Mouse (Mus musculus): ENCODE results near the gene Birc6.

DNA sequence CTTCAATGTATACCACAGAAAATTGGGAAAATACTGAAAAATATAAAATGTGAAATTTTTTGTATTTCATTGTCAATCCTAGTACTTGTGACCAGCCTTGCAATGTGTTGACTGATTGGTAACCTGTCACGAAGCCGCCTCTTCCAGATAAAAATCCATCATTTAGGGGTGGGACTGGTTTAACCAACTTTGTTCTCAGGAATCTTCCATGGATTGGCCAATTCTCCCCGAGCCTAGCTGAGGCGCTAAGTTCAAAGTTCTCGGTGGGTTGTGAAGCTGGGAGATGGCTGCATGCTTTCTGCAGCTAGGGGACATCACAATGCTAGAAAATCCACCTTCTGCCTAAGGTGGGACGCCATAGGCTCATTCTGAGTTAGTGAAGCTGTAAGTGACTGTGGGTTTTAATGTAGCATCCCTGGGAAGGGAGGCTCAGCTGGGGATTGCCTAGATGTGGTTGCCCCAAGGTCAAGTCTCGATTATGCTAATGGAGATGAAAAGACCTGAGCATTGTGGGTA lies 179.6 kb downstream of the Birc6 start:
- TF ChIP-seq CTCF (IDR thresholded peaks at IDR 0.05; ENCODE audit: low read depth) (no peak), EP300 (IDR thresholded peaks at IDR 0.05; ENCODE audit: low read depth) (no peak)

Measured in liver, postnatal 0 days (tissue).